Mouse (Mus musculus) kidney, adult 2 months (tissue): ENCODE data around the gene Gramd1b. TPM values are rescaled to one million over a fixed set of nuclear protein-coding genes. Genes with fewer than 3 reads are reported as not detected.
A peak's percentile ranks its signal among the peaks of the same experiment; 100 is the strongest.

ENCODE experiments used
- DNase-seq: peaks from one replicate; pipeline ENCODE4 v3.0.0; 2021
- H3K27ac ChIP-seq: fragments of 200-500 bp; 2 replicates; pipeline ENCODE4 v1.5.1; 2012; ENCODE audit warnings: low read depth, low read length, control low read depth, inconsistent platforms; ENCODE audit not compliant: insufficient read depth
- H3K27me3 ChIP-seq: fragments of 200-500 bp; replicated peaks from 2 replicates; pipeline ENCODE4 v1.6.1; 2012; ENCODE audit warnings: mild to moderate bottlenecking, moderate library complexity, low read length, inconsistent platforms; ENCODE audit not compliant: control insufficient read depth, insufficient read depth
- H3K36me3 ChIP-seq: fragments of 200-500 bp; 2 replicates; pipeline ENCODE4 v1.6.1; 2012; ENCODE audit warnings: mild to moderate bottlenecking, moderate library complexity, low read length, inconsistent platforms; ENCODE audit not compliant: control insufficient read depth, insufficient read depth
- H3K4me1 ChIP-seq: fragments of 200-500 bp; 2 replicates; pipeline ENCODE4 v1.6.1; 2011; ENCODE audit warnings: low read length; ENCODE audit not compliant: control insufficient read depth, insufficient read depth
- H3K4me3 ChIP-seq: fragments of 200-500 bp; 2 replicates; pipeline ENCODE4 v1.5.1; 2011; ENCODE audit warnings: mild to moderate bottlenecking, low read depth, low read length, control low read depth; ENCODE audit not compliant: insufficient read depth
- CTCF ChIP-seq: fragments of 200-500 bp; conservative IDR thresholded peaks from 2 replicates; pipeline ENCODE4 v1.5.1; 2011; ENCODE audit warnings: low read depth, mild to moderate bottlenecking, control low read depth, low read length, moderate library complexity, mixed read lengths; ENCODE audit not compliant: insufficient read depth, insufficient read length
- POLR2A ChIP-seq: fragments of 200-500 bp; IDR thresholded peaks from one replicate; pipeline ENCODE4 v1.6.1; 2011; ENCODE audit warnings: low read depth, low read length, control low read depth
- WGBS: fragments of 180-500 bp; shearing (Covaris S2); methylation state at CpG from one replicate; pipeline ENCODE4 v1.1.7; 2018; 5-methylcytosine and 5-hydroxymethylcytosine counted together
- polyA plus RNA-seq: library from polyadenylated mRNA; depleted of rRNA; stranded (reverse); fragments of >200 nt; gene quantifications from 2 replicates; pipeline ENCODE4 v1.2.3, GENCODE M21; 2012

The Gramd1b gene
- polyA plus RNA-seq, 1 experiment: 210 TPM

- TF ChIP-seq CTCF (no peak), POLR2A (no peak)
- Histone ChIP-seq H3K27ac (no peak overlapping the region), H3K27me3 (no peaks in the 10 kb centered on the region), H3K4me3 (no peak overlapping the region), H3K36me3 (no peaks in the 10 kb centered on the region), H3K4me1 (no peaks in the 10 kb centered on the region)
- WGBS: 59% methylated on average over 4 of the region's 4 CpGs
- DNase-seq: no peak
These were observed 117.6 kb downstream of the Gramd1b start for GRCm38 (mm10) chr9:40413601-40414000.

- 82% methylated on average over 14 of the region's 14 CpGs for WGBS
- DNase-seq: no peak
- no peak for TF ChIP-seq POLR2A
- TF ChIP-seq CTCF: no peak
- Histone ChIP-seq H3K36me3 (no peaks in the 10 kb centered on the region), H3K4me1 (0 out of 2 replicates have a peak, but pooled peaks cover 2% of the 10 kb centered on the region), H3K27me3 (no peaks in the 10 kb centered on the region), H3K4me3 (no peak overlapping the region), H3K27ac (no peak overlapping the region)
These were observed 118.3 kb downstream of the Gramd1b start for GRCm38 (mm10) chr9:40412931-40413330.

GRCm38 (mm10) chr9:40412246-40412645 lies 118.9 kb downstream of the Gramd1b start:
- no peak overlapping the region for H3K4me3 ChIP-seq
- no peaks in the 10 kb centered on the region for H3K36me3 ChIP-seq
- 0 out of 2 replicates have a peak, but pooled peaks cover 5% of the 10 kb centered on the region for H3K4me1 ChIP-seq
- no peak overlapping the region for H3K27ac ChIP-seq
- TF ChIP-seq CTCF (no peak), POLR2A (no peak)
- DNase-seq: no peak
- H3K27me3 ChIP-seq: no peaks in the 10 kb centered on the region
- 64% methylated on average over 4 of the region's 4 CpGs for WGBS

DNA sequence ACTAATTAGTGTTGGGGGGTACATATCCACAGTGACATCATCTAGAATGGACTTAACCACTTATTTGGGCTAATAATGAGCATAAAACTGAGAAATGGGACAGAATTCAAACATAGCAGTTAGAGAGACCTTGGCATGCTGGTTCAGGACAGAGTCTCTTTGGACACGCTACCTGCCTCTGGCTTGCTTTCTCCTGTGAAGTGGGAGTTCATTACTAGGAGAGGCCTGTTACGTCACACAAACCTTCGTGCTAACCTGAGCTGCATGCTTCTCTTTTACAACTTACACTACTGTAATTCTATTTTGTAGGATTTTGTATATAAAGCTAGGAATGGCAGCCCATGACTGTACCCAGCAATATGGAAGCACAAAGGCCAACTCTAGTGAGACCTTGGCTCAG lies 120.3 kb downstream of the Gramd1b start:
- WGBS: 71% methylated on average over 3 of the region's 3 CpGs
- H3K4me3 ChIP-seq: no peak overlapping the region
- H3K4me1 ChIP-seq: 0 out of 2 replicates have a peak, but pooled peaks cover 5% of the 10 kb centered on the region
- no peak for TF ChIP-seq CTCF
- no peak for TF ChIP-seq POLR2A
- no peaks in the 10 kb centered on the region for H3K27me3 ChIP-seq
- H3K27ac ChIP-seq: no peak overlapping the region
- peak; percentile 67 for DNase-seq
- no peaks in the 10 kb centered on the region for H3K36me3 ChIP-seq

GRCm38 (mm10) chr9:40409071-40409470 lies 122.1 kb downstream of the Gramd1b start:
- Histone ChIP-seq H3K4me1 (0 out of 2 replicates have a peak, but pooled peaks cover 5% of the 10 kb centered on the region), H3K36me3 (no peaks in the 10 kb centered on the region), H3K4me3 (no peak overlapping the region), H3K27me3 (no peaks in the 10 kb centered on the region), H3K27ac (no peak overlapping the region)
- TF ChIP-seq POLR2A (no peak), CTCF (no peak)
- DNase-seq: no peak
- 38% methylated on average over 2 of the region's 2 CpGs for WGBS

- TF ChIP-seq CTCF (no peak), POLR2A (no peak)
- Histone ChIP-seq H3K4me1 (0 out of 2 replicates have a peak, but pooled peaks cover 5% of the 10 kb centered on the region), H3K27ac (peak overlapping the region; percentile 58; the same call in 1 of the 2 replicates), H3K27me3 (no peaks in the 10 kb centered on the region), H3K36me3 (no peaks in the 10 kb centered on the region), H3K4me3 (no peak overlapping the region)
- WGBS: 29% methylated on average over 3 of the region's 3 CpGs
- peak; percentile 52 for DNase-seq
These were observed 122.8 kb downstream of the Gramd1b start for GRCm38 (mm10) chr9:40408415-40408814.

DNA sequence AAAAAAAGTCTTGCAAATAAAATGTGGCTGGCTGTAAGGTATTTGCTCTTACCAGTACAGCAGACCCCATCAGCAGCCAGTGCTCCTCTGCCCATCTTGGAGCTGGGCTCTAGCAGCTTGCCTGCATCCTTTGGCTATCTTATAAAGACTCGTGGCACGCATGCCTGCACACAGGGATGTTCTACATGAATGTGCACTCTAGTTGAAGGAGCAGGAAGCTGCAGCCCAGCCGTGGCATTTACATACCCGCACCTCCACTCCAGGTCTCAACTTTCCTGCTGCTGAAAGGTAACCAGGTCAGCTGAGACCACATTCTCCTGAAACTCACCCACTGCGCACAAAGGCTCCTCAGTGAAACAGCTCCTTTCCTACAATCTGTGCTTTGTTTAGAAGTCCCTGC lies 123.3 kb downstream of the Gramd1b start:
- DNase-seq: peak; percentile 47
- no peaks in the 10 kb centered on the region for H3K36me3 ChIP-seq
- TF ChIP-seq CTCF: no peak
- TF ChIP-seq POLR2A: no peak
- peak overlapping the region; percentile 58; the same call in 1 of the 2 replicates for H3K27ac ChIP-seq
- WGBS: 39% methylated on average over 5 of the region's 5 CpGs
- H3K4me1 ChIP-seq: 0 out of 2 replicates have a peak, but pooled peaks cover 5% of the 10 kb centered on the region
- H3K4me3 ChIP-seq: no peak overlapping the region
- no peaks in the 10 kb centered on the region for H3K27me3 ChIP-seq
